In the genomic region with DNA sequence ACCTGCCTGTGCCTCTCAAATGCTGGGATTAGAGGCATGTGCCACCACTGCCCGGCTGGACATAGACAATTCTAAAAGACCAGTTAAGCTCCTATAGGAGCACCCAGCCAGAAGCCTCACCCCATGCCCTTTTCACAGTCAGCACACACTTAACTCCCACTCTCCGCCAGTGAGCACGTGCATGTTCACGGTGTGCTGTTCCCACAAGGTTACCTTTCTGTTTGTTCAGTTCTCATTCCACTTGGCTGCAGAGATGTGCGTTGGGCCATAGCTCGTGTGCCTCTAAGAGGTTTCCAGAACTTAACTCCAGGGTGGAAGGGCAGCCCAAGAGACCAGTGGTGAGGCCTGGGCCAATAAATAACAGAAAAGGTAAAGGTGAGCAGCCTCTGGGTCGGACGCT, we compare ENCODE assay signal across 9 mouse cellular contexts. TPM values are rescaled to one million over a fixed set of nuclear protein-coding genes. Genes with fewer than 3 reads are reported as not detected.
DNase-seq lines count a peak whose midpoint lies in the region; ATAC-seq and TF ChIP-seq lines count a peak whose summit lies in the region.
"Had no signal": no experiment of that assay in that cellular context is flagged by ENCODE, and none has a peak within 500 bp of the region (broad histone marks: within the 10 kb centered on the region; RNA-seq: fewer than 3 reads in every experiment).

No protein-coding gene starts in this region.

- 0 out of 2 replicates have a peak overlapping the region, but pooled peaks have one; percentile 14 for H3K9ac ChIP-seq in forebrain, postnatal 0 days
- H3K9ac ChIP-seq in liver, embryonic 12.5 days: peak overlapping the region; percentile 29; the same call in 1 of the 2 replicates

- ATAC-seq in forebrain, postnatal 0 days: no peak
- ATAC-seq in liver, embryonic 12.5 days: no peak

- no peak for TF ChIP-seq POLR2A in olfactory bulb, adult 2 months (IDR thresholded peaks at IDR 0.05; ENCODE audit: insufficient read depth, low read depth, low read length)

- TF ChIP-seq CTCF in left cerebral cortex, adult 2 months (IDR thresholded peaks at IDR 0.05): no peak
- no peak for TF ChIP-seq CTCF in forebrain, postnatal 0 days (IDR thresholded peaks at IDR 0.05; ENCODE audit: low read depth)
- no peak for TF ChIP-seq CTCF in olfactory bulb, adult 2 months (IDR thresholded peaks at IDR 0.05; ENCODE audit: insufficient read depth, low read depth, low read length)

- DNase-seq in left cerebral cortex, adult 2 months (ENCODE audit: extremely low spot score in 1 of 2, low spot score in 2 of 2): no peak
- DNase-seq in left cerebral cortex, adult 18-20 months (ENCODE audit: low spot score in 2 of 2): no peak
- no peak for DNase-seq in forebrain, postnatal 0 days
- no peak for DNase-seq in urinary bladder, adult 18-20 months (ENCODE audit: low spot score in 2 of 2)
- no peak for DNase-seq in adrenal gland, postnatal 25 days
- no peak for DNase-seq in thymus, postnatal 36 days

- peak overlapping the region; percentile 76 for H3K4me3 ChIP-seq in left cerebral cortex, adult 2 months
- H3K4me3 ChIP-seq in forebrain, postnatal 0 days (ENCODE audit: low read depth, low read length): peak overlapping the region; percentile 73; the same call in 1 of the 2 replicates
- H3K4me3 ChIP-seq in liver, embryonic 12.5 days: peak overlapping the region; percentile 74
- H3K4me3 ChIP-seq in olfactory bulb, adult 2 months (ENCODE audit: insufficient read depth, low read depth, low read length): peak overlapping the region; percentile 9

- peaks cover 17% of the 10 kb centered on the region for H3K36me3 ChIP-seq in forebrain, postnatal 0 days (ENCODE audit: insufficient read depth)
- H3K36me3 ChIP-seq in liver, embryonic 12.5 days: peaks cover 37% of the 10 kb centered on the region

- H3K9me3 ChIP-seq in forebrain, postnatal 0 days (ENCODE audit: low read length): no peaks in the 10 kb centered on the region
- no peaks in the 10 kb centered on the region for H3K9me3 ChIP-seq in liver, embryonic 12.5 days (replicated peaks)

- peaks cover 11% of the 10 kb centered on the region for H3K4me1 ChIP-seq in forebrain, postnatal 0 days (ENCODE audit: insufficient read depth)
- peaks cover 28% of the 10 kb centered on the region for H3K4me1 ChIP-seq in liver, embryonic 12.5 days
- peaks cover 22% of the 10 kb centered on the region for H3K4me1 ChIP-seq in olfactory bulb, adult 2 months (ENCODE audit: control insufficient read depth, insufficient read depth, low read length)

- H3K27ac ChIP-seq in left cerebral cortex, adult 2 months: no peak overlapping the region
- H3K27ac ChIP-seq in forebrain, postnatal 0 days (ENCODE audit: low read depth, low read length): no peak overlapping the region
- no peak overlapping the region for H3K27ac ChIP-seq in liver, embryonic 12.5 days
- H3K27ac ChIP-seq in olfactory bulb, adult 2 months (ENCODE audit: insufficient read depth, low read depth, low read length): no peak overlapping the region

- intact Hi-C loops in left cerebral cortex, adult 2 months (cut with DNase I): loop anchor here (2.0 to 10.0 kb wide), 3 partner anchors 76 to 350 kb away; no protein-coding TSS in a partner anchor

- no peaks in the 10 kb centered on the region for H3K27me3 ChIP-seq in forebrain, postnatal 0 days (ENCODE audit: insufficient read depth, low read length)
- H3K27me3 ChIP-seq in liver, embryonic 12.5 days (replicated peaks): no peaks in the 10 kb centered on the region

- WGBS in forebrain, postnatal 0 days: 85% methylated on average over 8 of the region's 8 CpGs
- WGBS in liver, embryonic 12.5 days (ENCODE audit: insufficient replicate concordance): 63% methylated on average over 8 of the region's 8 CpGs
- WGBS in olfactory bulb, adult 2 months: 70% methylated on average over 8 of the region's 8 CpGs

- peak overlapping the region; percentile 88 for H3K4me2 ChIP-seq in forebrain, postnatal 0 days (ENCODE audit: low read depth)
- H3K4me2 ChIP-seq in liver, embryonic 12.5 days: peak overlapping the region; percentile 98

RNA-seq across cellular contexts. Expression of a gene that starts 1.8 kb away (rescaled TPM):
- 10 to 100 TPM; 15.0 to 15.1 TPM for total RNA-seq in left cerebral cortex, adult 2 months (2021)
- 10 to 100 TPM; 14.4 to 16.4 TPM for total RNA-seq in left cerebral cortex, adult 18-20 months (2021)
- 25.9 and 31.0 TPM in 2 replicates for total RNA-seq in forebrain, postnatal 0 days (2014; rRNA removed)
- polyA plus RNA-seq in forebrain, postnatal 0 days (2015; fragmentation: Nextera tagmentation; extraction: Ambion mirVana): 11.1 and 12.3 TPM in 2 replicates
- 5.3 and 5.5 TPM in 2 replicates for polyA plus RNA-seq in liver, embryonic 12.5 days (2016; fragmentation: Nextera tagmentation; extraction: Ambion mirVana)
- not detected in 2 replicates for polyA plus RNA-seq in olfactory bulb, adult 2 months (2012; ENCODE audit: insufficient read depth, insufficient read length, low replicate concordance, missing spikeins)
- total RNA-seq in adrenal gland, postnatal 25 days (2021): 16.1 and 17.2 TPM in 2 replicates

RNA-seq across cellular contexts. Expression of a gene that starts 25.3 kb away (rescaled TPM):
- total RNA-seq in left cerebral cortex, adult 2 months (2021): 10 to 100 TPM; 10.6 to 12.2 TPM
- 10 to 100 TPM; 12.3 to 12.7 TPM for total RNA-seq in left cerebral cortex, adult 18-20 months (2021)
- total RNA-seq in forebrain, postnatal 0 days (2014; rRNA removed): 0.31 and 0.86 TPM in 2 replicates
- 1.1 and 1.2 TPM in 2 replicates for polyA plus RNA-seq in forebrain, postnatal 0 days (2015; fragmentation: Nextera tagmentation; extraction: Ambion mirVana)
- 7.2 and 8.4 TPM in 2 replicates for polyA plus RNA-seq in liver, embryonic 12.5 days (2016; fragmentation: Nextera tagmentation; extraction: Ambion mirVana)
- not detected in 2 replicates for polyA plus RNA-seq in olfactory bulb, adult 2 months (2012; ENCODE audit: insufficient read depth, insufficient read length, low replicate concordance, missing spikeins)
- total RNA-seq in adrenal gland, postnatal 25 days (2021): 5.3 and 8.0 TPM in 2 replicates
- polyA plus RNA-seq: myocyte had no signal

RNA-seq across cellular contexts. Expression of a gene that starts 54.4 kb away (rescaled TPM):
- 100 to 1,000 TPM; 127 to 141 TPM for total RNA-seq in left cerebral cortex, adult 2 months (2021)
- 100 to 1,000 TPM; 108 to 119 TPM for total RNA-seq in left cerebral cortex, adult 18-20 months (2021)
- total RNA-seq in forebrain, postnatal 0 days (2014; rRNA removed): 59.3 and 78.7 TPM in 2 replicates
- polyA plus RNA-seq in forebrain, postnatal 0 days (2015; fragmentation: Nextera tagmentation; extraction: Ambion mirVana): 9.3 and 17.5 TPM in 2 replicates
- 12.8 and 13.7 TPM in 2 replicates for polyA plus RNA-seq in liver, embryonic 12.5 days (2016; fragmentation: Nextera tagmentation; extraction: Ambion mirVana)
- 277 TPM in 1 of 2 replicates, not detected in the other for polyA plus RNA-seq in olfactory bulb, adult 2 months (2012; ENCODE audit: insufficient read depth, insufficient read length, low replicate concordance, missing spikeins)
- 65.9 and 72.6 TPM in 2 replicates for total RNA-seq in adrenal gland, postnatal 25 days (2021)

Comparison
In these comparisons a context has a peak if more than half of its experiments do, and no peak if none do; other contexts are left out.
1. H3K4me3 ChIP-seq: peak in every context shown above with its lines; median percentile 76 in left cerebral cortex, adult 2 months; 74 in liver, embryonic 12.5 days; 73 in forebrain, postnatal 0 days; 9 in olfactory bulb, adult 2 months.